Mouse (Mus musculus) WW6 (cell line): ENCODE measurements around the gene Vmn2r83.
A peak's percentile ranks its signal among the peaks of the same experiment; 100 is the strongest.

Experiments
- DNase-seq: peaks from one replicate; pipeline ENCODE4 v3.0.0-alpha.2; 2013; ENCODE audit warnings: low read depth, low spot score

The Vmn2r83 gene

DNA sequence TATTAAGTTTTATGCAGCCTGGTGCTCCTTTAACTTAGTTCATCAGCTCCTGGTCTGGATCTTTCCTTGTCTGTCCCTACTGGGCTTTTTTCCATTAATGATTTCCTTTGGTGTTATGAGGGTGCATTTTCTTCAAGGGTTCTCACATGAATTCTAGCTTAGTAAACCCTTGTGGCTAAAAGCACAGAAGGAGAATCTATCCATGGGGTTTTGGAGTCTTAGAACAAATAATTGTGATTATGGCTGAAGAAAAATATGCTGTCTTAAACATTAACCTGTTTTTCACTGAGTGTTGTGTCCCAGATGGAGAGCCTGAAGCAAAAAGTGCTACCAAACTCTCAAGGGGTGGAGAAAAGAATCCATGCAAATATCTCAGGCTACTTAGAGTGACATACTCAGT is at the start of gene Vmn2r83:
Vmn2r83 (plus strand) TSS at position 301 of the 400 bp plus-strand sequence.
- DNase-seq, result no peak

DNA sequence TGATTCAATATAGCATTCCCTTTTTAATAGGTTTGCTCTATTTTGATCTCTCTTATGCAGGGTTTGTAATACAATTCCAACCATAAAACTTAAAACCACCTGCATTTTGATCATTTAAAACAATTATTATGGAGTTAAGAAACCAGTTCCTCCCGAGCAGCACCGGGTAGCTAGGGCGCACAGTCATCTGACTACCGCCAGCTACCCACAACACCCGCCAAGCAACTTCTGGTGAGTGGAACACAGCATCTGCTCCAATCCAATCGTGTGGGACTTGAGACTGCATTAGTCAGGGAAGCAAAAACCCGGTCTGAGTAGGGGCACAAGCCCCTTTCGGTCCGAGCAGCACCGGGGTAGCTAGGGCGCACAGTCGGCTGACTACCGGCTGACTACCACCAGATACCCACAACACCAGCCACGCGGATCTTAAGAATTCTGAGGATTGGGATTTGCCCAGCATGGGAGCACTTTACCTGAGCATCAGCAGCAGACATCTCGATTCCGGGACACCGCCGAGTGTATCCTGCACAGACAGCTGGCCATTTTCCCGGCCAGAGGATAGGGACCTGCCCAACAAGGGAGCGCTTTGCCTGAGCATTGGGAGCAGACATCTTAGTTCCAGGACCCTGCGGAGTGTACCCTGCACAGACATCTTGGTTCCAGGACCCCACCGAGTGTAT is 33.2 kb upstream of the Vmn2r83 start:
- DNase-seq, result peak; percentile 0

DNA sequence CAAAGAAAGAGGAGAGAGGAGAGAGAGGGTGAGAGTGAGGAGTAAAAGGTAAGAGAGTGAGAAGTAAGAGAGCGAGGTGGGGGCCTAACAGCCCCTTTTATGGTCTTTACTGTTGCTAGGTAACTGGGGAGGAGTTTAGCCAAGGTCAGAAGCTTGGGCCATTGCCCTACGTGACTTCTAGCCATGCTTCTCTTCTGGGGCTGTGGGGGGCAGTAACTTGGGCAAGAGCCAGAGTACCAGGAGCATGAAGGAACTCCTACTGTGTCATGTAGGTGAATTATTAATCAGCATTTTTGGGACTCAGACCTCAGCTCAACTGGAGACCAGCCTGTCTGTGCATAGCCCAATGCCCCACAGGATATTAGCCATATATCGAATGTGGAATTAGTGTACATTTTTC is 27.4 kb downstream of the Vmn2r83 start:
- no peak for DNase-seq

DNA sequence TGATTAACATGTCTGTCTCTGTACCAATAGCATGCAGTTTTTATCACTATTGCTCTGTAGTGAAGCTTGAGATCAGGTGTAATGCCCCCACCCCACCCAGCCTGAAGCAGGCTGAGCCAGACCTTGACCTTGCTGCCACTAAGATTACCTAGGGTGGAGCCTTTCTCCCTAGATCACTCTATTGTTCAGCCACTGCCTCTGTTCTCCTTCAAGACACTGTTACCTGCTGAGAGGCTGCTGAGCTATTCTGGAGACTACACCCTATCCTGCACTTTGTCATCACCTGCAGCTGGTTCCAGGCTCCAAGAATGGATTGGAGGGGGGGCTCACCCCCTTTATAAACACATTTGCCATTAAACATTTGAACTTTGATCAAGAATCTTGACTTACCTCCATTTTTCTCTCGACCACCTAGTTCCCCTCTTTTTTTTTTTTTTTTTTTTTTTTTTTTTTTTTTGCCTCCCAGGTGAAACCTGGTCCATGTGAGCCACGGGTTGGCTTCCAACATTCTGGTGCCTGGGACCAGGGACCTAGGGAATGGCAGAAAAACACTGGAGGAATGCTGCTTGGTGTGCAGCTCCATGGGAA is 28.3 kb downstream of the Vmn2r83 start:
- peak; percentile 24 for DNase-seq

DNA sequence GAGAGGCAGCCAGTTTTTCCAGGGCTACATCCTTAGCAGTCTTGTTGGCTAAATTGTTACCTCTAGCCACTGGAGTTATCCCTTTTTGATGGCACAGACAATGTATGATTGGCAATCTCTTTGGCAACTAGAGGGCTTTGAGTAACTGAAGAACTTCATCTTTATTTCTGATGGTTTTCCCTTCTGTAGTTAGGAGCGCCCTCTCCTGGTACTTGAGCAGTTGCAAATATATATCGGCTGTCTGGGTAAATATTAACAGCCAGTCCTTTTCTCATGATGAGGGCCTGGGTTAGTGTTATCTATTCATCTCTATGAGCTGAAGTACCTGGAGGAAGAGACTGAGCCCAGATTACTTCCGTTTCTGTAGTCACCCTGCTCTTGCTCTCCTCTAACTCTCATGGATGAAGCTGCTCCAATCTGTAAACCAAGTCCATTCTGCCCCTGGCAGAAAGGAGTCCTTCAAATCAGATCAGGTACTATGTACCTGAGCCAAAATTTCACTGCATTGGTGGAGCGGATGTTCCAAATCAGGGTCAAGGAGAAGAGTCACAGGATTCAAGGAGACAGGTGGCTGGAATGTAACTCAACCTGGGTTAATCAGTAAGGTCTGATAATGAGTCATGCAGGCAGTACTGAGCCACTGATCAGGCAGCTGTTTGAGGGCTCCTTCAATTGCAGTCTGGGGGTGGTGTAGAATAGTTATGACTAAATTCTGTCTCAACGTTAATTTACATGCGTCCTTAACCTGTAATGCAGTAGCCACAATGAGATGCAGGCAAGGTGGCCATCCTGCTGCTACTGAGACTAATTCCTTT is 34.5 kb downstream of the Vmn2r83 start:
- DNase-seq, result no peak

GRCm38 (mm10) chr10:79506709-79507108 is 38.2 kb downstream of the Vmn2r83 start:
- no peak for DNase-seq

DNA sequence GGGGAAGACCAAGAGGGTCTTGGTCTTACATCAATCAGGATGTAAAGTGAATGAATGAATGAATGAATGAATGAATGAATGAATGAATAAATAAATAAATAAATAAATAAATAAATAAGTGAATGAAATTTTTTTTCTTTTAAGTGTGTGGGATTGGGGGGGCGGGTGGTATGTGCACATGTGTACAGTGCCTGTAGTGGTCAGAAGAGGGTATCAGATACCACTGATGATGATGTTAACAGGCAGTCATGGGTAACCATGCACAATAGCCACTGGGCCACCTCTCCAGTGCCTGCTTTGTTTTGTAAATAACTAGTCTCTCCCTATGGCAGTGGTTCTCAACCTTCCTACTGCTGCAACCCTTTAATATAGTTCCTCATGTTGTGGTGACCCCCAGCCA is 55.9 kb downstream of the Vmn2r83 start:
- no peak for DNase-seq

- DNase-seq, result no peak
Observed at GRCm38 (mm10) chr10:79525456-79526325, 57.2 kb downstream of the Vmn2r83 start.

DNA sequence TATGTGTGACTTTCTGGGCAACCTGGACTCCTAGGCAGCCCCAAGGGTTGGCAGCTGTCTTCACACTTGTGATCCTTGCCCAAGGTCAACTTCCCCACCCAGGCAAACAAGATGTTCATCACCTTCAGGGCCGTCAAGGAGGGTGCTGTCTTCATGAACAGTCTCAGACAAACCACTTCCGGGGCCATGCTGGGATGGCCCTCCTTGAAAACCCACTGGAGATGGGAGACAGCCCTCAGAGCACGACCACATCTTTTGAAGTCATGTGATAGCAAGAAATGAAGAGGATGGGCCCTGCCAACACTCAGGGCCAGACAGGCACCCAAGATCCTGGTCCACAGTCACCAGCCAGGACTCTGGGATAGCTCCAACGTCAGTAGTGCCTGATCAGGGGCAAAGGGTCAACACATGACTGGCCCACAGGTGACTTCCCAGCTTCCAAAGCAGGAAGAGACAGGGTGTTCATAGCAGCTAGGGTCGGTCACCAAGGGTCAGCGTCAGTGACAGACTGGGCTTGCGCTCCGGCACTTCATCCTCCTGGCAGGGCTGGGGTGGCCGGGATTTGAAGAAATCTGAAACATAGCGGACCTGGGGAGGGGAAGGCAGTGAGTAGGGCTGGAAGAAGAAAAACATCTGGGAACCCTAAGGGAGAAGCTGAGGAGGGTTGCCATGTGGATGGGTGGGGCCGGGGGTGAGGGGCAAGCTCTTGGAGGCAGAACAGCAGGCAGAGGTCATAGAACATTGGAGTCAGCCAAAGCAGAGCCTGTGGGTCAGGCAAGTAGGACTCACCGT is 58.3 kb downstream of the Vmn2r83 start:
- no peak for DNase-seq

- DNase-seq, result no peak
Observed at GRCm38 (mm10) chr10:79527453-79527845, 58.9 kb downstream of the Vmn2r83 start.

DNA sequence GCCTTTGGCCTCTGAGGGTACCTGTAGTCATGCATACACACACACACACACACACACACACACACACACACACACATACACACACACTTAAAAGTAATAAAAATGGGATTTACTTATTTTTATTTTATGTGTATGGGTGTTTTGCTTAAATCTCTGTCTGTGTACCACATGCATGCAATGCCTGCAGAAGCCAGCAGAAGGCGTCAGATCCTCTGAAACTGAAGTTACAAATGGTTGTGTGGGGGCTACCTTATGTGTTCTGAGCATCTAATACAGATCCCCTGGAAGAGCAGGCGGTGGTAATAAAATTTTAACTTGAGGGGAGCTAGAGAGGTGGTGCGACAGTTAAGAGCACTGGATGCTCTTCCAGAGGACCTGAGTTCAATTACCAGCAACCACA is 59.5 kb downstream of the Vmn2r83 start:
- no peak for DNase-seq

DNA sequence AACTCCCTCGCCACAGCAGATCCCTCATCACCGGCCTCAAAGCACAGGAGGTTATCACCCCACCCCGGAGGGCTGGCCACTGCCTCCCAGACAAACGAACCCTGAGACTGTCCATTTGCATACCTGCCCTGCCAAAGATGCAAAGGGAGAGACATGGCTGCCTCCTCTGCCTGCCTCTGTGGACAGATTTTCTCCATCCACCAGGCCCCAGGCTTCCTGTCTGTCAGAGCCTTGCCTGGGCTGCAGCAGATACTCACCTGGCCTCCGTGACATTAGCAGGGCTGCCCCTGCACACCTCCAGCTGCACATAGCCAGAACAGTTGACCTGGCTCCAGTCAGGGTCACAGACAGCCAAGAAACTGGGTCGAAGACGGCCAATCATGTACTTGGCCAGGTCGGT is 61.7 kb downstream of the Vmn2r83 start:
- no peak for DNase-seq

- no peak for DNase-seq
Observed at GRCm38 (mm10) chr10:79530721-79531120, 62.2 kb downstream of the Vmn2r83 start.

DNA sequence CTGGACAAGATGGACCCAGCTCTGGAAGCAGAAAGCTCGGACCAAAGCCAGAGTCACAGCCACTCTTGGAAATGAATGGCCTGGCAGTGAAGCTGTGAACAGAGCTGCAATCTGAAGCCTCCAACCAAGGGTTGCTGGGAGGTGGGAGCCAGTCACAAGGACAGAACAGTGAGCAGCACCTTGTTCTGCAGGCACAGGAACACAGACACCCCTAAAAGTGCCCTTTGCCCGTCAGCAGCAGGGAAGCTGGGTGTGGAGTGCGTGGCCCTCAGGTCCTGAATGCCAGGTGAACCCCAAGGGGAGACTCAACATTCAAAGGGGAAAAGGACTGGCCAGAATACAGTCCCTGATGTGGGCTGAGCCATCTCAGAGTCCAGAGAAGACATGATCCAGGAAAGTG is 63.1 kb downstream of the Vmn2r83 start:
- DNase-seq, result no peak

GRCm38 (mm10) chr10:79532678-79533077 is 64.1 kb downstream of the Vmn2r83 start:
- no peak for DNase-seq

- no peak for DNase-seq
Observed at GRCm38 (mm10) chr10:79533126-79533911, 64.8 kb downstream of the Vmn2r83 start, which contains the start of gene Plpp2. TSS of gene Plpp2 (minus strand) at chr10:79533796.

GRCm38 (mm10) chr10:79534426-79534825 is 65.9 kb downstream of the Vmn2r83 start:
- no peak for DNase-seq

DNA sequence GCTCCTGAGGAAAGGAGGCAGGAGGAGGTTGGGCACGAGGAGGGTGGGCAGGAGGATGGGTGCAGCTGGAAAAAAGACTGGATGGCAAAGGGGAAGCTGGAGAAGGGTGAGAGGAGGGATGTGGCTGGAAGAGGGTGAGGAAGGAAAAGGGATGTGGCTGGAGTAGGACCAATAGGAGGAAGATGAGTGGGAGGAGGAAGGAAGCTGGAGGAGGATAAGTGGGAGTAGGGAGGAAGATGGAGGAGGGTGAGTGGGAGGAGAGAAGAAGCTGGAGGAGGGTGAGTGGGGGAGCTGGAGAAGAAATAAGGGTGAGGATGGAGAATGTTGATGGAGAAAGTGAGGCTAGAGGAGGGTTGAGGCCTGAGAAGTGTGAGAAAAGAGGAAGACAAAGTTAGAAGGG is 66.9 kb downstream of the Vmn2r83 start:
- DNase-seq, result no peak

GRCm38 (mm10) chr10:79536461-79537080 is 68.0 kb downstream of the Vmn2r83 start:
- DNase-seq, result no peak

DNA sequence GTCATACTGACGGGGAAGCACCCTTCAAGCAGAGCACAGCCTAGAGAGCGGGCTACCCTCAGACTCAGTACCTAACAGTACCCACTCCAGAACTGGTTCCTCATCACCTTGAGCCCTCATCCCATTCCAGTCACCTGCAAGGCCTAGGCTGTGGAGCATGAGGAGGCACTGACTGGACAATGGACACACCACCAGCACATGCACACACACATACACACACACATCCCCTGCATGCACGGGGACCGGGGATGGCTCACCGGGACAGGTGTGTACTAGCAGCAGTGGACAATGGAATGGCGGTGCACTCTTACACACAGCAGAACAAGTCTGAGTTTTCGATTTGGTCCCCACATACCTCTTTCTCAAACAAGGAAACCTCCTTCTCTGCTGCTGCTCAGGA is 68.7 kb downstream of the Vmn2r83 start:
- DNase-seq, result no peak
